8 mouse cellular contexts compared by ENCODE assay signal in the genomic region with DNA sequence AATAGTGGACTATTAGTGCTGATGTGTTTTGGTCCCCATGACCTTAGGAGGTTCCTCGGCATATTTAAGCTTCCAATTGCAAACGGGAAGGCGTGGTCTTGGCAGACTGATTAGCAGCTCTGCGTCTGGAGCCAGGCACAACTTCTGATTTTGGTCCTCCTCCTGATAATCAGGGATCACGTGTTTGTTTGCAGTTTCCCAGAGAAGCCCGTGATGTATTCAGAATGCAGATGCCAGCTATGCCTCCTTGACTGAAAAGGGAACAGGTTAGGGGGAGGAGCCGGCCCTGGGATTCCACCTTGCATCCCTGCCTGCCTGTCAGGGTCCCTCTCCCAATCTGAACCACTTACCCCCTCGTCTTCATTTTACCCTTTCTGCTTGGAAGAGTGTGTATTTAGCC. TPM values are rescaled to one million over a fixed set of nuclear protein-coding genes. Genes with fewer than 3 reads are reported as not detected.
A peak's percentile ranks its signal among the peaks of the same experiment; 100 is the strongest.
DNase-seq lines count a peak whose midpoint lies in the region; ATAC-seq and TF ChIP-seq lines count a peak whose summit lies in the region.

No protein-coding gene starts in this region.

- no peak for DNase-seq in kidney, postnatal 14 days
- DNase-seq in limb, embryonic 10.5 days (ENCODE audit: low spot score) = peak; percentile 56
- DNase-seq in retina, postnatal 1 day = peak; percentile 50
- no peak for DNase-seq in lung, adult 2 months

- no peaks in the 10 kb centered on the region for H3K36me3 ChIP-seq in kidney, embryonic 16.5 days (ENCODE audit: insufficient read depth, low read length)
- H3K36me3 ChIP-seq in heart, embryonic 11.5 days (ENCODE audit: control insufficient read depth, insufficient read depth, low read length) = no peaks in the 10 kb centered on the region
- H3K36me3 ChIP-seq in limb, embryonic 10.5 days = peaks cover 19% of the 10 kb centered on the region
- H3K36me3 ChIP-seq in intestine, postnatal 0 days (ENCODE audit: control insufficient read depth, insufficient read depth) = no peaks in the 10 kb centered on the region

- H3K4me1 ChIP-seq in kidney, embryonic 16.5 days (ENCODE audit: insufficient read depth, low read length) = peaks cover 35% of the 10 kb centered on the region
- peaks cover 36% of the 10 kb centered on the region for H3K4me1 ChIP-seq in heart, embryonic 11.5 days (ENCODE audit: control insufficient read depth, insufficient read depth, low read length)
- H3K4me1 ChIP-seq in limb, embryonic 10.5 days = peaks cover 68% of the 10 kb centered on the region
- H3K4me1 ChIP-seq in intestine, postnatal 0 days (replicated peaks; ENCODE audit: control insufficient read depth, insufficient read depth, low read length) = no peaks in the 10 kb centered on the region
- H3K4me1 ChIP-seq in lung, adult 2 months (ENCODE audit: control insufficient read depth, insufficient read depth, low read length) = peaks cover 5% of the 10 kb centered on the region

- H3K4me3 ChIP-seq in kidney, embryonic 16.5 days (ENCODE audit: low read length) = no peak overlapping the region
- no peak overlapping the region for H3K4me3 ChIP-seq in heart, embryonic 11.5 days (ENCODE audit: low read depth, low read length)
- peak overlapping the region; percentile 36 for H3K4me3 ChIP-seq in limb, embryonic 10.5 days
- H3K4me3 ChIP-seq in intestine, postnatal 0 days (ENCODE audit: low read depth, low read length) = no peak overlapping the region
- no peak overlapping the region for H3K4me3 ChIP-seq in lung, adult 2 months (replicated peaks; ENCODE audit: extremely low read depth, low read depth, low read length)

- no peaks in the 10 kb centered on the region for H3K27me3 ChIP-seq in kidney, embryonic 16.5 days (ENCODE audit: insufficient read depth, low read length)
- H3K27me3 ChIP-seq in heart, embryonic 11.5 days (ENCODE audit: control insufficient read depth, insufficient read depth, low read length) = no peaks in the 10 kb centered on the region
- H3K27me3 ChIP-seq in limb, embryonic 10.5 days (ENCODE audit: low read depth, poor library complexity, severe bottlenecking) = no peaks in the 10 kb centered on the region
- 0 out of 2 replicates have a peak, but pooled peaks cover 7% of the 10 kb centered on the region for H3K27me3 ChIP-seq in intestine, postnatal 0 days (replicated peaks; ENCODE audit: control insufficient read depth, insufficient read depth, low read length)

- TF ChIP-seq CTCF in intestine, postnatal 0 days (IDR thresholded peaks at IDR 0.05; ENCODE audit: low read depth) = no peak
- no peak for TF ChIP-seq CTCF in lung, adult 2 months (IDR thresholded peaks at IDR 0.05; ENCODE audit: insufficient read depth, low read length)

- H3K9me3 ChIP-seq in kidney, embryonic 16.5 days (ENCODE audit: low read length) = no peaks in the 10 kb centered on the region
- no peaks in the 10 kb centered on the region for H3K9me3 ChIP-seq in heart, embryonic 11.5 days (replicated peaks; ENCODE audit: control insufficient read depth, low read length)
- no peaks in the 10 kb centered on the region for H3K9me3 ChIP-seq in limb, embryonic 10.5 days (replicated peaks)
- H3K9me3 ChIP-seq in intestine, postnatal 0 days (ENCODE audit: control insufficient read depth) = no peaks in the 10 kb centered on the region

- H3K9ac ChIP-seq in kidney, embryonic 16.5 days (replicated peaks; ENCODE audit: low read length) = no peak overlapping the region
- H3K9ac ChIP-seq in heart, embryonic 11.5 days (ENCODE audit: low read depth, low read length) = no peak overlapping the region
- no peak overlapping the region for H3K9ac ChIP-seq in intestine, postnatal 0 days (ENCODE audit: low read depth, low read length)

- no peak overlapping the region for H3K27ac ChIP-seq in kidney, embryonic 16.5 days (ENCODE audit: low read length)
- H3K27ac ChIP-seq in heart, embryonic 11.5 days (ENCODE audit: low read depth, low read length) = no peak overlapping the region
- peak overlapping the region; percentile 75 for H3K27ac ChIP-seq in limb, embryonic 10.5 days
- no peak overlapping the region for H3K27ac ChIP-seq in intestine, postnatal 0 days (ENCODE audit: low read depth, low read length)

- no peak for ATAC-seq in kidney, embryonic 16.5 days (ENCODE audit: low FRiP score, low TSS enrichment)
- no peak for ATAC-seq in heart, embryonic 11.5 days (replicated peaks; ENCODE audit: insufficient number of reproducible peaks, low FRiP score, low TSS enrichment)
- ATAC-seq in intestine, postnatal 0 days = no peak
- ATAC-seq in erythroid progenitor cell, adult 5-6 weeks (replicated peaks; ENCODE audit: low FRiP score, poor library complexity, severe bottlenecking) = no peak

- TF ChIP-seq POLR2A in lung, adult 2 months (IDR thresholded peaks at IDR 0.05; ENCODE audit: borderline replicate concordance, extremely low read depth, low read depth, low read length) = no peak

- WGBS in kidney, embryonic 16.5 days = 27% methylated on average over 8 of the region's 8 CpGs
- 20% methylated on average over 8 of the region's 8 CpGs for WGBS in heart, embryonic 11.5 days (ENCODE audit: insufficient replicate concordance)
- 19% methylated on average over 8 of the region's 8 CpGs for WGBS in limb, embryonic 10.5 days
- 31% methylated on average over 8 of the region's 8 CpGs for WGBS in intestine, postnatal 0 days
- WGBS in lung, adult 2 months = 36% methylated on average over 8 of the region's 8 CpGs

- peak overlapping the region; percentile 6 for H3K4me2 ChIP-seq in kidney, embryonic 16.5 days (replicated peaks; ENCODE audit: low read depth, low read length)
- H3K4me2 ChIP-seq in heart, embryonic 11.5 days = peak overlapping the region; percentile 41
- H3K4me2 ChIP-seq in intestine, postnatal 0 days (replicated peaks; ENCODE audit: low read depth) = no peak overlapping the region

RNA-seq across cellular contexts. Expression of gene Lef1, which starts 26.2 kb away (rescaled TPM):
- 20.0 and 28.6 TPM in 2 replicates for polyA plus RNA-seq in kidney, embryonic 16.5 days (2015; fragmentation: Nextera tagmentation; extraction: Ambion mirVana)
- 19.6 and 20.8 TPM in 2 replicates for polyA plus RNA-seq in heart, embryonic 11.5 days (2014; fragmentation: Nextera tagmentation; extraction: Ambion mirVana)
- polyA plus RNA-seq in limb, embryonic 10.5 days (2016; fragmentation: Nextera tagmentation; extraction: Ambion mirVana) = 60.1 and 76.1 TPM in 2 replicates
- polyA plus RNA-seq in intestine, postnatal 0 days (2015; fragmentation: Nextera tagmentation; extraction: Ambion mirVana) = 0.25 and 0.27 TPM in 2 replicates
- total RNA-seq in erythroid progenitor cell, adult 5-6 weeks (2015; ENCODE audit: low replicate concordance) = 9.2 and 15.5 TPM in 2 replicates
- total RNA-seq in erythroid progenitor cell, adult 5-6 weeks (2017; ENCODE audit: low replicate concordance) = 4.6 and 14.1 TPM in 2 replicates
- polyA plus RNA-seq in lung, adult 2 months (2012; rRNA removed) = 7.2 and 7.6 TPM in 2 replicates

Comparison
In these comparisons a context has a peak if more than half of its experiments do, and no peak if none do; other contexts are left out.
1. DNase-seq: peak in limb, embryonic 10.5 days (single experiment) and retina, postnatal 1 day (single experiment); none in kidney, postnatal 14 days (single experiment) and lung, adult 2 months (single experiment).